Mouse (Mus musculus): Measurements from ENCODE around the gene Igsf10. TPM values are rescaled to one million over a fixed set of nuclear protein-coding genes. Genes with fewer than 3 reads are reported as not detected.
A peak's percentile ranks its signal among the peaks of the same experiment; 100 is the strongest.

Igsf10 gene
- polyA plus RNA-seq, 1 experiment = 3.5 TPM

- Histone ChIP-seq H3K4me1 (ENCODE audit: control insufficient read depth, insufficient read depth, low read length) (peaks cover 2% of the 10 kb centered on the region; the same call in 1 of the 2 replicates), H3K4me3 (replicated peaks; ENCODE audit: extremely low read depth, low read depth, low read length) (no peak overlapping the region)
- no peak for TF ChIP-seq CTCF (IDR thresholded peaks at IDR 0.05; ENCODE audit: insufficient read depth, low read length)
- TF ChIP-seq POLR2A (IDR thresholded peaks at IDR 0.05; ENCODE audit: borderline replicate concordance, extremely low read depth, low read depth, low read length) = no peak
- no peak for DNase-seq
- 52% methylated on average over 11 of the region's 11 CpGs for WGBS
These were observed 2.4 kb downstream of the Igsf10 start for GRCm38 (mm10) chr3:59341647-59342427.

- WGBS = 82% methylated on average over 2 of the region's 2 CpGs
These were observed 15.7 kb downstream of the Igsf10 start for GRCm38 (mm10) chr3:59328526-59328925.

GRCm38 (mm10) chr3:59321278-59321876 lies 22.8 kb downstream of the Igsf10 start:
- Histone ChIP-seq H3K4me1 (ENCODE audit: control insufficient read depth, insufficient read depth, low read length) (no peaks in the 10 kb centered on the region), H3K4me3 (replicated peaks; ENCODE audit: extremely low read depth, low read depth, low read length) (no peak overlapping the region)
- DNase-seq = peak; percentile 46
- TF ChIP-seq CTCF (IDR thresholded peaks at IDR 0.05; ENCODE audit: insufficient read depth, low read length) = 0 out of 2 replicates have a peak, but pooled peaks have one; percentile 7
- TF ChIP-seq POLR2A (IDR thresholded peaks at IDR 0.05; ENCODE audit: borderline replicate concordance, extremely low read depth, low read depth, low read length) = no peak
- 48% methylated on average over 7 of the region's 7 CpGs for WGBS

More at GRCm38 (mm10) chr3:59328526-59328925, 15.7 kb downstream of the Igsf10 start:
- Histone ChIP-seq H3K4me3 (replicated peaks; ENCODE audit: extremely low read depth, low read depth, low read length) (no peak overlapping the region), H3K4me1 (ENCODE audit: control insufficient read depth, insufficient read depth, low read length) (no peaks in the 10 kb centered on the region)
- DNase-seq = no peak
- TF ChIP-seq POLR2A (IDR thresholded peaks at IDR 0.05; ENCODE audit: borderline replicate concordance, extremely low read depth, low read depth, low read length) = no peak
- TF ChIP-seq CTCF (IDR thresholded peaks at IDR 0.05; ENCODE audit: insufficient read depth, low read length) = no peak

- DNase-seq = no peak
- 64% methylated on average over 7 of the region's 7 CpGs for WGBS
These were observed 28.1 kb downstream of the Igsf10 start for GRCm38 (mm10) chr3:59316077-59316476.

GRCm38 (mm10) chr3:59312610-59313009 lies 31.6 kb downstream of the Igsf10 start:
- 75% methylated on average over 10 of the region's 10 CpGs for WGBS
- DNase-seq = no peak

More at GRCm38 (mm10) chr3:59316077-59316476, 28.1 kb downstream of the Igsf10 start:
- H3K4me1 ChIP-seq (ENCODE audit: control insufficient read depth, insufficient read depth, low read length) = no peaks in the 10 kb centered on the region; the same call in 1 of the 2 replicates
- H3K4me3 ChIP-seq (replicated peaks; ENCODE audit: extremely low read depth, low read depth, low read length) = no peak overlapping the region
- TF ChIP-seq POLR2A (IDR thresholded peaks at IDR 0.05; ENCODE audit: borderline replicate concordance, extremely low read depth, low read depth, low read length) = no peak
- TF ChIP-seq CTCF (IDR thresholded peaks at IDR 0.05; ENCODE audit: insufficient read depth, low read length) = no peak

GRCm38 (mm10) chr3:59305518-59305917 lies 38.7 kb downstream of the Igsf10 start:
- TF ChIP-seq CTCF (IDR thresholded peaks at IDR 0.05; ENCODE audit: insufficient read depth, low read length) (no peak), POLR2A (IDR thresholded peaks at IDR 0.05; ENCODE audit: borderline replicate concordance, extremely low read depth, low read depth, low read length) (no peak)
- DNase-seq = no peak
- Histone ChIP-seq H3K4me1 (ENCODE audit: control insufficient read depth, insufficient read depth, low read length) (no peaks in the 10 kb centered on the region), H3K4me3 (replicated peaks; ENCODE audit: extremely low read depth, low read depth, low read length) (no peak overlapping the region)
- 88% methylated on average over 2 of the region's 2 CpGs for WGBS

More at GRCm38 (mm10) chr3:59312610-59313009, 31.6 kb downstream of the Igsf10 start:
- Histone ChIP-seq H3K4me1 (ENCODE audit: control insufficient read depth, insufficient read depth, low read length) (no peaks in the 10 kb centered on the region; the same call in 1 of the 2 replicates), H3K4me3 (replicated peaks; ENCODE audit: extremely low read depth, low read depth, low read length) (no peak overlapping the region)
- no peak for TF ChIP-seq POLR2A (IDR thresholded peaks at IDR 0.05; ENCODE audit: borderline replicate concordance, extremely low read depth, low read depth, low read length)

GRCm38 (mm10) chr3:59304944-59305343 lies 39.2 kb downstream of the Igsf10 start:
- WGBS = 88% methylated on average over 5 of the region's 5 CpGs
- TF ChIP-seq POLR2A (IDR thresholded peaks at IDR 0.05; ENCODE audit: borderline replicate concordance, extremely low read depth, low read depth, low read length) = no peak
- TF ChIP-seq CTCF (IDR thresholded peaks at IDR 0.05; ENCODE audit: insufficient read depth, low read length) = no peak
- no peaks in the 10 kb centered on the region for H3K4me1 ChIP-seq (ENCODE audit: control insufficient read depth, insufficient read depth, low read length)
- no peak overlapping the region for H3K4me3 ChIP-seq (replicated peaks; ENCODE audit: extremely low read depth, low read depth, low read length)
- no peak for DNase-seq

GRCm38 (mm10) chr3:59297653-59298052 lies 46.5 kb downstream of the Igsf10 start:
- TF ChIP-seq POLR2A (IDR thresholded peaks at IDR 0.05; ENCODE audit: borderline replicate concordance, extremely low read depth, low read depth, low read length) = no peak
- no peak for TF ChIP-seq CTCF (IDR thresholded peaks at IDR 0.05; ENCODE audit: insufficient read depth, low read length)
- Histone ChIP-seq H3K4me3 (replicated peaks; ENCODE audit: extremely low read depth, low read depth, low read length) (no peak overlapping the region), H3K4me1 (ENCODE audit: control insufficient read depth, insufficient read depth, low read length) (no peaks in the 10 kb centered on the region)
- no peak for DNase-seq
- WGBS = 87% methylated on average over 16 of the region's 16 CpGs

GRCm38 (mm10) chr3:59296563-59297130 lies 47.5 kb downstream of the Igsf10 start:
- 77% methylated on average over 5 of the region's 5 CpGs for WGBS
- TF ChIP-seq POLR2A (IDR thresholded peaks at IDR 0.05; ENCODE audit: borderline replicate concordance, extremely low read depth, low read depth, low read length) (no peak), CTCF (IDR thresholded peaks at IDR 0.05; ENCODE audit: insufficient read depth, low read length) (no peak)
- no peaks in the 10 kb centered on the region for H3K4me1 ChIP-seq (ENCODE audit: control insufficient read depth, insufficient read depth, low read length)
- no peak overlapping the region for H3K4me3 ChIP-seq (replicated peaks; ENCODE audit: extremely low read depth, low read depth, low read length)
- no peak for DNase-seq
